Mouse (Mus musculus) lung, adult 2 months (tissue): ENCODE data around the gene Marc1.

Source experiments
- CTCF ChIP-seq: fragments of 200-500 bp; IDR thresholded peaks from 2 replicates; pipeline ENCODE4 v1.5.1; 2011; ENCODE audit warnings: mild to moderate bottlenecking, low read length, control low read depth; ENCODE audit not compliant: insufficient read depth
- POLR2A ChIP-seq: fragments of 200-500 bp; IDR thresholded peaks from 2 replicates; pipeline ENCODE4 v1.6.1; 2011; ENCODE audit warnings: low read depth, mild to moderate bottlenecking, control low read depth, low read length, borderline replicate concordance; ENCODE audit errors: extremely low read depth

- no peak for TF ChIP-seq POLR2A
- no peak for TF ChIP-seq CTCF
These were observed 60.9 kb downstream of the Marc1 start for GRCm38 (mm10) chr1:184750114-184750664.
